Mouse (Mus musculus) limb, embryonic 13.5 days (tissue): ENCODE results near the gene Prrg1. TPM values are rescaled to one million over a fixed set of nuclear protein-coding genes. Genes with fewer than 3 reads are reported as not detected.
"Not testable (repeated sequence)": the region's sequence is repeated elsewhere in the genome, so short reads cannot be mapped to it uniquely, and the experiment has no call there.

Experiments used
- ATAC-seq: fragments of 200-750 bp; cut with Nextera tagmentation; 2 replicates; pipeline ENCODE4 v1.8.0; 2017; ENCODE audit warnings: low read depth, moderate number of reproducible peaks, moderate TSS enrichment; ENCODE audit not compliant: low FRiP score
- H3K27ac ChIP-seq: fragments of 300-500 bp; sonication (generic); 2 replicates; pipeline ENCODE4 v1.5.1; 2015; ENCODE audit warnings: inconsistent platforms, mild to moderate bottlenecking, moderate library complexity
- H3K27me3 ChIP-seq: fragments of 300-500 bp; sonication (generic); 2 replicates; pipeline ENCODE4 v1.6.1; 2015; ENCODE audit warnings: mild to moderate bottlenecking, inconsistent platforms
- H3K36me3 ChIP-seq: fragments of 300-500 bp; sonication (generic); 2 replicates; pipeline ENCODE4 v1.6.1; 2015; ENCODE audit warnings: inconsistent platforms, mild to moderate bottlenecking, moderate library complexity
- H3K4me1 ChIP-seq: fragments of 300-500 bp; sonication (generic); 2 replicates; pipeline ENCODE4 v1.6.1; 2015; ENCODE audit warnings: inconsistent platforms
- H3K4me2 ChIP-seq: fragments of 300-500 bp; sonication (generic); replicated peaks from 2 replicates; pipeline ENCODE4 v1.6.1; 2015; ENCODE audit warnings: inconsistent platforms, mild to moderate bottlenecking, moderate library complexity
- H3K4me3 ChIP-seq: fragments of 300-500 bp; sonication (generic); 2 replicates; pipeline ENCODE4 v1.5.1; 2015; ENCODE audit warnings: moderate library complexity, mild to moderate bottlenecking, inconsistent platforms
- H3K9ac ChIP-seq: fragments of 300-500 bp; sonication (generic); 2 replicates; pipeline ENCODE4 v1.6.1; 2015; ENCODE audit warnings: mild to moderate bottlenecking, inconsistent platforms
- H3K9me3 ChIP-seq: fragments of 300-500 bp; sonication (generic); 2 replicates; pipeline ENCODE4 v1.6.1; 2016; ENCODE audit warnings: inconsistent platforms
- WGBS: fragments of 180-500 bp; shearing (Covaris S2); methylation state at CpG from one replicate; pipeline ENCODE4 v1.1.7; 2015; 5-methylcytosine and 5-hydroxymethylcytosine counted together
- polyA plus RNA-seq: library from polyadenylated mRNA; unstranded; fragments of >200 nt; fragmentation: Nextera tagmentation; extraction: Ambion mirVana; gene quantifications from 2 replicates; pipeline ENCODE4 v1.2.1, GENCODE M21; 2015

Gene Prrg1
- polyA plus RNA-seq, 1 experiment from 2014 or later = 14.6 TPM

- WGBS = 88% methylated on average over 6 of the region's 6 CpGs
- Histone ChIP-seq H3K36me3 (no peaks in the 10 kb centered on the region), H3K9me3 (no peaks in the 10 kb centered on the region), H3K4me3 (no peak overlapping the region), H3K4me1 (no peaks in the 10 kb centered on the region), H3K27ac (no peak overlapping the region), H3K4me2 (no peak overlapping the region), H3K9ac (no peak overlapping the region), H3K27me3 (no peaks in the 10 kb centered on the region)
- no peak for ATAC-seq
Observed at GRCm38 (mm10) chrX:78434357-78434756, 149.3 kb downstream of the Prrg1 start.

GRCm38 (mm10) chrX:78403346-78403745 is 180.3 kb downstream of the Prrg1 start:
- 79% methylated on average over 2 of the region's 2 CpGs for WGBS
- ATAC-seq = not testable (repeated sequence)

More at GRCm38 (mm10) chrX:78403346-78403745, 180.3 kb downstream of the Prrg1 start:
- not testable (repeated sequence) for H3K36me3 ChIP-seq, H3K4me3 ChIP-seq, H3K9ac ChIP-seq, H3K9me3 ChIP-seq, H3K4me2 ChIP-seq, H3K4me1 ChIP-seq, H3K27me3 ChIP-seq, H3K27ac ChIP-seq

Other genes starting within 250 kb of the Prrg1 start
- gene 4930480E11Rik, start 214.3 kb downstream of the Prrg1 start, polyA plus RNA-seq = not detected in 2 replicates
- not detected in 2 replicates for gene Fam47c, start 153.9 kb upstream of the Prrg1 start, polyA plus RNA-seq